Mouse (Mus musculus) limb, embryonic 14.5 days (tissue): ENCODE measurements at regions not wholly inside any gene's neighbourhood (a gene's known extent, or its start where the extent isn't known, plus 50 kb on each side); places are given as distances from the start of the nearest gene placed in this dataset.
A peak's percentile ranks its signal among the peaks of the same experiment; 100 is the strongest.

Experiments used
- ATAC-seq: fragments of 200-750 bp; cut with Nextera tagmentation; 2 replicates; pipeline ENCODE4 v1.8.0; 2017; ENCODE audit warnings: low read depth, moderate number of reproducible peaks, moderate TSS enrichment; ENCODE audit not compliant: low FRiP score
- DNase-seq: peaks from one replicate; pipeline ENCODE4 v3.0.0-alpha.2; 2015; ENCODE audit warnings: low spot score
- H3K27ac ChIP-seq: fragments of 300-500 bp; sonication (generic); replicated peaks from 2 replicates; pipeline ENCODE4 v1.5.1; 2014; ENCODE audit warnings: low read depth, mild to moderate bottlenecking, low read length, moderate library complexity, mixed read lengths
- H3K27me3 ChIP-seq: fragments of 300-500 bp; sonication (generic); 2 replicates; pipeline ENCODE4 v1.6.1; 2014; ENCODE audit warnings: low read length, mixed read lengths; ENCODE audit not compliant: control insufficient read depth, insufficient read depth
- H3K36me3 ChIP-seq: fragments of 300-500 bp; sonication (generic); 2 replicates; pipeline ENCODE4 v1.6.1; 2014; ENCODE audit warnings: mild to moderate bottlenecking, low read length, moderate library complexity, mixed read lengths; ENCODE audit not compliant: control insufficient read depth, insufficient read depth
- H3K4me1 ChIP-seq: fragments of 300-500 bp; sonication (generic); 2 replicates; pipeline ENCODE4 v1.6.1; 2014; ENCODE audit warnings: antibody characterized with exemption, low read length, mixed read lengths; ENCODE audit not compliant: control insufficient read depth, insufficient read depth
- H3K4me2 ChIP-seq: fragments of 300-500 bp; sonication (generic); replicated peaks from 2 replicates; pipeline ENCODE4 v1.6.1; 2014; ENCODE audit warnings: low read depth, mild to moderate bottlenecking, low read length, moderate library complexity; ENCODE audit not compliant: severe bottlenecking
- H3K4me3 ChIP-seq: fragments of 300-500 bp; sonication (generic); replicated peaks from 2 replicates; pipeline ENCODE4 v1.5.1; 2014; ENCODE audit warnings: low read length
- H3K9ac ChIP-seq: fragments of 300-500 bp; sonication (generic); 2 replicates; pipeline ENCODE4 v1.6.1; 2014; ENCODE audit warnings: mild to moderate bottlenecking, low read depth, low read length, moderate library complexity; ENCODE audit not compliant: severe bottlenecking
- H3K9me3 ChIP-seq: fragments of 300-500 bp; sonication (generic); 2 replicates; pipeline ENCODE4 v1.6.1; 2016; ENCODE audit warnings: low read length; ENCODE audit not compliant: control insufficient read depth
- POLR2A ChIP-seq: fragments of 200-500 bp; IDR thresholded peaks from 2 replicates; pipeline ENCODE4 v1.8.0; 2012; ENCODE audit warnings: inconsistent platforms, mild to moderate bottlenecking, moderate library complexity, borderline replicate concordance; ENCODE audit not compliant: insufficient read depth, insufficient read length; ENCODE audit errors: extremely low read depth
- WGBS: fragments of 180-500 bp; shearing (Covaris S2); extraction: QIAGEN DNeasy Blood & Tissue Kit; methylation state at CpG from one replicate; pipeline ENCODE4 v1.1.7; 2014; 5-methylcytosine and 5-hydroxymethylcytosine counted together

DNA sequence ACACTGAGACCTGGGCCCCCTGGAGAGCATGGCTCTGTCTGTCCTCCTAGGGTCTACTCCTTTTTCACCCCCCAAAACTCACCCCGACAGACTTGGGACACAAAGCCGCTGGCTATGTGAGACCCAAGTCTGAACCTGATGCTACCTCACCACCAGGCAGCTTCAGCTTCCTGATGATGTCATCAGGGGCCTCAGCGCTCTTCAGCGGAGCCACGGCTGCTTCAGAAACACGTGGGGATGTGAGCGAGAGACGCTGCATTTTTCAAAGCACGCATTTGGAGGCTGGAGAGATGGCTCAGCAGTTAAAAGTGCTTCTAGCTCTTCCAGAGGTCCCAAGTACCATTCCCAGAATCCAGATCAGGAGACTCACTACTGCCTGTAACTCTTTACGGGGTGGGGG, 72.3 kb upstream of the Ptpn1 start:
- Histone ChIP-seq H3K9ac (no peak overlapping the region), H3K4me3 (no peak overlapping the region), H3K27me3 (no peaks in the 10 kb centered on the region), H3K9me3 (no peaks in the 10 kb centered on the region), H3K36me3 (no peaks in the 10 kb centered on the region; the same call in 1 of the 2 replicates), H3K27ac (no peak overlapping the region), H3K4me1 (peaks cover 18% of the 10 kb centered on the region; the same call in 1 of the 2 replicates), H3K4me2 (no peak overlapping the region)
- ATAC-seq (no peak), DNase-seq (peak; percentile 29)
- TF ChIP-seq POLR2A: no peak
- 47% methylated on average over 10 of the region's 10 CpGs for WGBS

DNA sequence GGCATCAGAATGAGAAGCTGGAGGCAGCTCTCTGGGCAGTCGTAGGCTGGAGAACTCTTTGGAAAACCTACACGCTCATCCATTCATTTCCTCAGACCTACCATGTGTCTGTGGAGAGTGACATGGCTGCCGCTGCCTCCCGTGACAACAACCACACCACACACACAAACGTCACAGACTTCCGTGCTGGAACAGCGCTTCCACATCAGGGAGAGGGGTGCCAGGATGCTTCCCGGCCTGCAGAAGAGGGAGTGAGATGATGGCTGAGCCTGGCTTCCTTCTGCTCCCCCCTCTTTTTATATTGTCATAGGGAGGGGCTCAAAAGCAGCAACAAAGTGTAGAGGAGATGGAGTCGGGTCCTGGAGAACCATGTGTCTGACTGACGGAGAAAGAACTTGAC, 73.5 kb upstream of the Ptpn1 start:
- WGBS: 67% methylated on average over 10 of the region's 10 CpGs
- H3K27ac ChIP-seq: no peak overlapping the region
- peaks cover 18% of the 10 kb centered on the region; the same call in 1 of the 2 replicates for H3K4me1 ChIP-seq
- no peaks in the 10 kb centered on the region for H3K27me3 ChIP-seq
- no peak for DNase-seq
- no peak for ATAC-seq
- H3K9me3 ChIP-seq: no peaks in the 10 kb centered on the region
- TF ChIP-seq POLR2A: no peak
- no peak overlapping the region for H3K4me2 ChIP-seq
- H3K9ac ChIP-seq: no peak overlapping the region
- no peak overlapping the region for H3K4me3 ChIP-seq
- no peaks in the 10 kb centered on the region; the same call in 1 of the 2 replicates for H3K36me3 ChIP-seq

DNA sequence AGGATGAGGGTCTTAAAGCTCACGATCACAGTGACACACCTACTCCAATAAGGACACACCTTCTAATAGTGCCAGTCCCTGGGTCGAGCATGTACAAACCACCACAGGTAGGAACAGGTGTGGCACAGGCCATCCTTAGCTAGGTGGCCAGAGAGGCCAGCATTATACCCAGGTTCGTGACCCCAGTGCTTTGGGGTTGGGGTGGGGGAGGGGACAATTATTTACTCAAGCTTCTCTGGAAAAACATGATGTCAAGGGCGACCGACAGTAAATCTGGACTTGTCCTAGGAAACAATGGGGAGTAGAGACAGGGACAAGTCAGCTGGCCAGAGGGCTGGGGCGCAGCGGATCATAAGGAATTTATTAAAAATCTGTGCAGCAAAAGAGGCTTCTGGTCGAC, 73.9 kb upstream of the Ptpn1 start:
- Histone ChIP-seq H3K4me2 (no peak overlapping the region), H3K9me3 (no peaks in the 10 kb centered on the region), H3K36me3 (no peaks in the 10 kb centered on the region; the same call in 1 of the 2 replicates), H3K9ac (no peak overlapping the region), H3K27ac (no peak overlapping the region), H3K4me3 (no peak overlapping the region), H3K4me1 (peaks cover 18% of the 10 kb centered on the region; the same call in 1 of the 2 replicates), H3K27me3 (no peaks in the 10 kb centered on the region)
- no peak for DNase-seq
- TF ChIP-seq POLR2A: no peak
- no peak for ATAC-seq
- WGBS: 68% methylated on average over 8 of the region's 8 CpGs

DNA sequence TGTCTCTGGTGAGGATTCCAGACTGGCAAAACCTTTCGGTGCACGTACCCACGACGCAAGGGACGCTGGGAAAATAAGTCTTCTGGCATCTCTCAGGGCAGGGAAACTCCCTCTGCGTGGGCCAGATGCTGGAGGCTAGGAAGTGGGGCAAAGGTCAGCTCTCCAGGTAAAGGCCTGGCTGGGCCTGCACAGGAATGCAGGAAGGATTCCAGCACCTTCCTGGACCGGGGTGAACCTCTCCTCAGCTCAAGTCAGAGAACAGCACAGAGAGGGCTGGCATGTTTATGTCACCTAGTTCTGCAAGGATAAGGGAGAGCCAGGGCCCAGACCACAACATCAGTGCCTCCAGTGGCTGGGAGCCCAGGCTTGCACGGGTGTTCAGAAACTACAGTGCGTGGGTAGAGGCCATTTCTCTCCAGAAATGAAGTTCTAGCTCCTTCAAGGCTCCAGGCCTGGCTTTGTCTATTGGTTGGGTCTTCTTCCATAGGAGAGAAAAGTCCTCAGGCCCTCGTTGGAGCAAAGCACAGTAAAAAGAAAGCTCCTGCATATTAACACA, 74.9 kb upstream of the Ptpn1 start:
- Histone ChIP-seq H3K9me3 (no peaks in the 10 kb centered on the region), H3K27ac (no peak overlapping the region), H3K4me1 (peaks cover 18% of the 10 kb centered on the region; the same call in 1 of the 2 replicates), H3K4me3 (no peak overlapping the region), H3K4me2 (no peak overlapping the region), H3K27me3 (no peaks in the 10 kb centered on the region), H3K36me3 (no peaks in the 10 kb centered on the region; the same call in 1 of the 2 replicates), H3K9ac (no peak overlapping the region)
- ATAC-seq (no peak), DNase-seq (no peak)
- TF ChIP-seq POLR2A: no peak
- 64% methylated on average over 10 of the region's 10 CpGs for WGBS

DNA sequence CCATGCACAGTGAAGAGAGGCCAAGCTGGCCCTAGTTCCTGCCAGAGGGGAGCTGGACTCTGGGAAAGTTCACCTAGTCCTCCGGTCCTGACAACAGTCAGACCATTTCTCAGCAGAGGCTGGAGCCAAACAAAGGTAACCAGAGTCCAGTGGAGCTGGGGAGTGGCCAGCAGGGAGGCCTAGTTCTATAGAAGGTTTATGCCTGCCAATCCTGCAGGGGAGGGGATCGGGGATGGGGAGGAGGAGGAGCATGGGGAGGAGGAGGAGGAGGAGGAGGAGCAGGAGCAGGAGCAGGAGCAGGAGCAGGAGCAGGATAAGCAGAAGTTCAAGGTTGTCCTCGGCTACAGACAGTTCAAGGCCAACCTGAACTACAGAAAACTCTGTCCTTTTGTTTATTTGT, 75.8 kb upstream of the Ptpn1 start:
- 53% methylated on average over 3 of the region's 3 CpGs for WGBS
- no peak for TF ChIP-seq POLR2A

DNA sequence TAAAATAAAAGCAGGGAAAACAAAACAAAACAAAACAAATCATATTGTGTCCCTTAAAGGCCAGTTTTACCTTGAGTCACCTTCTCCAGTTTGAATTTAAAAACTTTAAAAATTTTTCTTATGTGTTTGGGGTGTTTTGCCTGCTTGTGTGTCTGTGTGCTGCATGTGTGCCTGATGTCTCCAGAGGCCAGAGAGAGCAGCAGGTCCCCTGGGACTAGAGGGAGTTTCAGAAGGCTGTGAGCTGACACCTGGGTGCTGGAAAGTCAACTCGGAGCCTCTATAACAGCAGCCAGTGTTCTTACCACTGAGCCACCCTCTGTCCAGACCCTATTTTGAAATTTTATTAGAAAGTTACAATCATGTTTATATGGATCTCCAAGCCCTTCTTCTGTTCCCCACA, 77.8 kb upstream of the Ptpn1 start:
- WGBS: 54% methylated on average over 1 of the region's 1 CpGs
- peaks cover 18% of the 10 kb centered on the region for H3K4me1 ChIP-seq
- no peak overlapping the region for H3K27ac ChIP-seq
- TF ChIP-seq POLR2A: no peak
- DNase-seq (no peak), ATAC-seq (no peak)
- no peak overlapping the region for H3K4me3 ChIP-seq
- no peak overlapping the region for H3K9ac ChIP-seq
- no peaks in the 10 kb centered on the region for H3K27me3 ChIP-seq
- no peak overlapping the region for H3K4me2 ChIP-seq
- no peaks in the 10 kb centered on the region for H3K9me3 ChIP-seq
- no peaks in the 10 kb centered on the region; the same call in 1 of the 2 replicates for H3K36me3 ChIP-seq

More for the DNA sequence above, 75.8 kb upstream of the Ptpn1 start:
- DNase-seq (no peak), ATAC-seq (no peak)
- H3K4me1 ChIP-seq: peaks cover 26% of the 10 kb centered on the region
- no peak overlapping the region for H3K4me2 ChIP-seq
- H3K4me3 ChIP-seq: no peak overlapping the region
- H3K27me3 ChIP-seq: no peaks in the 10 kb centered on the region
- peak overlapping the region; percentile 63; the same call in 1 of the 2 replicates for H3K27ac ChIP-seq
- H3K9ac ChIP-seq: no peak overlapping the region
- H3K36me3 ChIP-seq: no peaks in the 10 kb centered on the region; the same call in 1 of the 2 replicates
- no peaks in the 10 kb centered on the region for H3K9me3 ChIP-seq
